Mouse (Mus musculus): ENCODE results near the gene Maea. TPM values are rescaled to one million over a fixed set of nuclear protein-coding genes. Genes with fewer than 3 reads are reported as not detected.

The Maea gene
- polyA plus RNA-seq, 1 experiment from 2014 or later: 132 TPM

DNA sequence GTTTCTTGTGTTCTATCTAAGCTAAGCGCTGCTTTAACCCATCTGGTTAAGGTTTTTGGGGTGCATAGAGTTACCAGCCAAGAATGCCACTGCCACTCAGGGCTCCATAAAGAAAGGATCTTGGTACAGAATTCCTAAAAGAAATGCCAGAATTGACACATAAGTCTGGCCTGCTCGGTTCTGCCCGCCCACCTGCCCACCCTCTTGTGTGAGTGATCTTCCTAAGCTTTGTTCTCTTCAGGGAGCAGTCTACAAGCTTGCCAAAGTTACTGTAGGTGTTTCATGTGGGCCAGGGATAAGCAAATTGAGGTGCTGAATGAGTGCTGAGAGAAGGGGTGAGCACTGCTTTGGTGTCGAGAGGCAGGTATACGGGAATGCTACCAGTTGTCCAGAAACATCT, 28.0 kb downstream of the Maea start:
- 96% methylated on average over 5 of the region's 5 CpGs for whole genome bisulfite sequencing
- no peak overlapping the region for H3K4me3 ChIP-seq

GRCm38 (mm10) chr5:33368651-33369050, 33.3 kb downstream of the Maea start:
- H3K4me2 ChIP-seq (replicated peaks): no peak overlapping the region
- H3K9ac ChIP-seq: no peak overlapping the region
- no peak overlapping the region for H3K4me3 ChIP-seq
- H3K27ac ChIP-seq: no peak overlapping the region
- no peak for ATAC-seq (ENCODE audit: insufficient number of reproducible peaks, insufficient read depth, low FRiP score, low TSS enrichment)
- 82% methylated on average over 4 of the region's 4 CpGs for WGBS
- no peaks in the 10 kb centered on the region for H3K4me1 ChIP-seq
- H3K9me3 ChIP-seq: no peaks in the 10 kb centered on the region
- peaks cover 95% of the 10 kb centered on the region for H3K36me3 ChIP-seq
- H3K27me3 ChIP-seq: no peaks in the 10 kb centered on the region

More for the DNA sequence above, 28.0 kb downstream of the Maea start:
- H3K4me1 ChIP-seq: no peaks in the 10 kb centered on the region
- no peak for ATAC-seq (ENCODE audit: insufficient number of reproducible peaks, insufficient read depth, low FRiP score, low TSS enrichment)
- H3K9ac ChIP-seq: no peak overlapping the region
- no peaks in the 10 kb centered on the region for H3K27me3 ChIP-seq
- H3K4me2 ChIP-seq (replicated peaks): no peak overlapping the region
- H3K9me3 ChIP-seq: no peaks in the 10 kb centered on the region
- peaks cover 93% of the 10 kb centered on the region for H3K36me3 ChIP-seq
- H3K27ac ChIP-seq: no peak overlapping the region

DNA sequence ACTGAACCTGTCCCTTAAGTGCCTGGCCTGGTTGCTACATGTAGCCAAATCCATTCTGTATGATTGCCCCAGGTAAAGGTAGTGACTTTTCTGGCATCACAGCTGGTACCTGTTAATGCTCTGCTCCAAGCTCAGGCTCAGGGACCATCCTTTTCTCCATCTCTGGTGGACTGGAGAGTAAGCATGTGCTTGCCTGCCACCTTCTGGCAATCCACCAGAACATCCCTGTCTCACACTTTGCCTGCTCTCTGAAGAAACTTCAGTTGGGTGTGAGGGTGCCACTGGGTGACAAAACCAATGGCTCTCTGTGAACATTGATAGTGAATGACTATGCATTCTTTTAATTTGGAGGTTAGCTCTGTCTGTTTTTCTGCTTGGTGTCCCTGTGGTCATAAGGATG, 35.8 kb downstream of the Maea start:
- H3K9ac ChIP-seq: no peak overlapping the region
- H3K4me1 ChIP-seq: no peaks in the 10 kb centered on the region
- ATAC-seq (ENCODE audit: insufficient number of reproducible peaks, insufficient read depth, low FRiP score, low TSS enrichment): no peak
- no peak overlapping the region for H3K4me2 ChIP-seq (replicated peaks)
- H3K36me3 ChIP-seq: peaks cover 75% of the 10 kb centered on the region
- no peak overlapping the region for H3K4me3 ChIP-seq
- no peak overlapping the region for H3K27ac ChIP-seq
- no peaks in the 10 kb centered on the region for H3K9me3 ChIP-seq
- no peaks in the 10 kb centered on the region for H3K27me3 ChIP-seq

GRCm38 (mm10) chr5:33371668-33372067, 36.4 kb downstream of the Maea start:
- no peak for ATAC-seq (ENCODE audit: insufficient number of reproducible peaks, insufficient read depth, low FRiP score, low TSS enrichment)
- Histone ChIP-seq H3K4me2 (replicated peaks) (no peak overlapping the region), H3K27me3 (no peaks in the 10 kb centered on the region), H3K4me1 (no peaks in the 10 kb centered on the region), H3K27ac (no peak overlapping the region), H3K9me3 (no peaks in the 10 kb centered on the region), H3K36me3 (peaks cover 70% of the 10 kb centered on the region), H3K9ac (no peak overlapping the region), H3K4me3 (no peak overlapping the region)
- WGBS: 91% methylated on average over 4 of the region's 4 CpGs

GRCm38 (mm10) chr5:33372331-33373038, 37.2 kb downstream of the Maea start:
- Histone ChIP-seq H3K36me3 (peaks cover 61% of the 10 kb centered on the region), H3K27ac (no peak overlapping the region), H3K9ac (no peak overlapping the region), H3K4me3 (no peak overlapping the region), H3K4me2 (replicated peaks) (no peak overlapping the region), H3K27me3 (no peaks in the 10 kb centered on the region), H3K4me1 (0 out of 2 replicates have a peak, but pooled peaks cover 1% of the 10 kb centered on the region), H3K9me3 (no peaks in the 10 kb centered on the region)
- no peak for ATAC-seq (ENCODE audit: insufficient number of reproducible peaks, insufficient read depth, low FRiP score, low TSS enrichment)
- WGBS: 84% methylated on average over 18 of the region's 18 CpGs

GRCm38 (mm10) chr5:33377176-33377575, 41.9 kb downstream of the Maea start:
- Histone ChIP-seq H3K4me2 (replicated peaks) (peak overlapping the region; percentile 82), H3K36me3 (peaks cover 29% of the 10 kb centered on the region), H3K27me3 (no peaks in the 10 kb centered on the region), H3K27ac (no peak overlapping the region; the same call in 1 of the 2 replicates), H3K9ac (peak overlapping the region; percentile 81; the same call in 1 of the 2 replicates), H3K4me3 (peak overlapping the region; percentile 65; the same call in 1 of the 2 replicates), H3K9me3 (no peaks in the 10 kb centered on the region), H3K4me1 (peaks cover 10% of the 10 kb centered on the region)
- WGBS: 57% methylated on average over 6 of the region's 6 CpGs
- no peak for ATAC-seq (ENCODE audit: insufficient number of reproducible peaks, insufficient read depth, low FRiP score, low TSS enrichment)

DNA sequence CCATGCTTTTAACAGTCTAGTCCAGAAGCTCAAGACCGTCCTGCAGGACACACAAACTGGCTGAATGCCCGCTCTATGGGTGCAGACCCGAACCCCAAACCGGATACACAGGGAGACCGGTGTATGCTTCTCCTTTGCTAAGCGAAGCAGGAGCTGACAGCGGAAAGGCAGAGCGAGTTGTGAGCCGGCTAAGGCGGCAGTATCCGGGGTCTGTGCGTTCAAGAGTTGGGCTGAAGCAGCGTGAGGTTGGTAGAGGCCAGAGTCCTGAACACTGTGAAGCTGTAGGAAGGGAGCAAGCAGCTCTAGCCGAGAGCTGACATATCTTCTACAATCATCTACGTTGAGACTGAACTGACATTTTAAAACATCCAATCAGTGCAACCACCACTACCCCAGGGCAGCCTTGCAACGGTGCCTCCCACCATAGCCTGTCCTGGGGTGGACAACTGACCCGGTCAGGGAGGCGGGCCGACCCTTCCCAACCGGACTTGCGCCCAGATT, 42.5 kb downstream of the Maea start:
- ATAC-seq (ENCODE audit: insufficient number of reproducible peaks, insufficient read depth, low FRiP score, low TSS enrichment): no peak; the same call in none of the 2 replicates
- 2% methylated on average over 21 of the region's 21 CpGs for WGBS
- peak overlapping the region; percentile 81 for H3K9ac ChIP-seq
- H3K36me3 ChIP-seq: peaks cover 22% of the 10 kb centered on the region
- H3K27ac ChIP-seq: peak overlapping the region; percentile 93
- H3K9me3 ChIP-seq: no peaks in the 10 kb centered on the region
- peak overlapping the region; percentile 65 for H3K4me3 ChIP-seq
- peak overlapping the region; percentile 82 for H3K4me2 ChIP-seq (replicated peaks)
- H3K4me1 ChIP-seq: peaks cover 10% of the 10 kb centered on the region
- no peaks in the 10 kb centered on the region for H3K27me3 ChIP-seq

DNA sequence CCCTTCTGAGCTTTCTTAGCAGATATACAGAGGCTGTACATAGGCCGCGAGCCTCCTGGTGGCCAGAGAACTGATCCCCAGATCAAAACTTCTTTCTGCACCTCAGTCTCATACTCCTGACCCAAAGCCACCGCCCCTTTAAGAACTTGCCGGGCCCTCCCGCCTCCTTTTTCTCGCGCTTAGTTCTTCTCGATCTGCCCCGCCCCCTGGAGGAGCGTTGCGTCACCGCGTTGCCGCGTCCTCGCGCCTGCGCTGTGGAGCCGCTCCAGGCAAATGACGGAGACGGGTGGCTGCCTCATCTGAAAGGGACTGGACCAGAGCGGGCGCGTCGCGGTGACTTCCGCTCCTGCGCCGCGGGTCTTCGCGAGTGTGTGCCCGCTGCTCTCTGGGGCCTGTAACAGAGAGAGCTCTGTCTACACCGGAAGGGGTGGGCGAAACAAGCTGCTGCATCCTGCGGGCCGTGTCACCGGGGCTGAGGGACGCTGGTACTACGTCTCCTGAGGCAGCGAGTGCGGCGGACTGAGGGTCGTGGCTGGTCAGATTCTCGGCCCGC, 43.1 kb downstream of the Maea start, which contains the start of gene Uvssa:
Uvssa (plus strand) TSS at position 248 of the 553 bp plus-strand sequence.
- under 1% methylated on average over 46 of the region's 46 CpGs for WGBS
- Histone ChIP-seq H3K4me1 (peaks cover 10% of the 10 kb centered on the region), H3K4me2 (replicated peaks) (peak within 1 kb of the TSS; percentile 82), H3K27me3 (no peaks in the 10 kb centered on the region), H3K9me3 (no peaks in the 10 kb centered on the region), H3K4me3 (peak within 1 kb of the TSS; percentile 65), H3K27ac (peak within 1 kb of the TSS; percentile 93), H3K36me3 (peaks cover 17% of the 10 kb centered on the region), H3K9ac (peak within 1 kb of the TSS; percentile 81)
- peak; percentile 97 for ATAC-seq (ENCODE audit: insufficient number of reproducible peaks, insufficient read depth, low FRiP score, low TSS enrichment)

DNA sequence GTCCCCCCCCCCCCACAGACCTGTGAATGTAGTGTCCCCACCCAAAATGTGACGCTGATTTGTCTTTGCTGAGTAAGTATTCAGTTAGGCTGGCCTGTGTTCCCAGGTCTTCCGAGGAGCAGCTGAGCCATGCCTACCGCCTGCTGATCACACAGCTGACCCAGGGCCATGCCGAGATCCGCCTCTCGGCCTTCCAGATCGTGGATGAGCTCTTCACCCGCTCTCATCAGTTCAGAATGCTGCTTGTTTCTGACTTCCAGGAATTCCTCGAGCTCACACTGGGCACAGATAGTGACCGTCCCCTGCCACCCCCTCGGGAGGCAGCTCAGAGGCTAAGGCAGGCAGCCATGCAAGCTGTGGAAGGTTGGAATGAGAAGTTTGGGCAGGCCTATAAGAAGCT, 52.2 kb downstream of the Maea start:
- H3K27ac ChIP-seq: no peak overlapping the region
- peaks cover 32% of the 10 kb centered on the region for H3K36me3 ChIP-seq
- no peak overlapping the region for H3K4me2 ChIP-seq (replicated peaks)
- 85% methylated on average over 11 of the region's 11 CpGs for WGBS
- H3K4me3 ChIP-seq: no peak overlapping the region
- H3K9me3 ChIP-seq: no peaks in the 10 kb centered on the region
- H3K9ac ChIP-seq: no peak overlapping the region
- H3K27me3 ChIP-seq: no peaks in the 10 kb centered on the region
- ATAC-seq (ENCODE audit: insufficient number of reproducible peaks, insufficient read depth, low FRiP score, low TSS enrichment): no peak
- no peaks in the 10 kb centered on the region for H3K4me1 ChIP-seq

DNA sequence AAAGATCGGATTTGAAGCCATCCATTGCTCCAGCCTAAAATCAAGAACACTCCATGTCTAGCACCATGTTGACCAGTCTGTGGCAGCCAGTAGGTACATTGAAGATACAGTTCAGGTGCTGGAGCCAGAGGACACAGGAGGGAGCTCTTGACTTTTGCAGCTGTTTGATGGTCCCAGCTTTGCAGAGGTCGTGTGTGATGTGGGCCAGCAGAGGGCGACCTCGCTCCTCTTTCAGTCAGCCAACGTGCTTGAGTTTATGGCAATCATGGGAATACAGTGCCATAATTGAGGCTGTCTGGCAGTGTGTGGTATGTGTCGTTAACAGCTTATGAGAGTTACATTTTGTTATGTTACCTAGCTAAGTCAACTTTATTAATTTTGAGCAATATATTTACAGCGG, 58.5 kb downstream of the Maea start:
- no peaks in the 10 kb centered on the region for H3K4me1 ChIP-seq
- no peak overlapping the region for H3K4me2 ChIP-seq (replicated peaks)
- peaks cover 29% of the 10 kb centered on the region for H3K36me3 ChIP-seq
- H3K9me3 ChIP-seq: no peaks in the 10 kb centered on the region
- no peak overlapping the region for H3K9ac ChIP-seq
- WGBS: 16% methylated on average over 7 of the region's 7 CpGs
- no peak overlapping the region for H3K27ac ChIP-seq
- ATAC-seq (ENCODE audit: insufficient number of reproducible peaks, insufficient read depth, low FRiP score, low TSS enrichment): 0 out of 2 replicates have a peak, but pooled peaks have one; percentile 52
- no peaks in the 10 kb centered on the region for H3K27me3 ChIP-seq
- no peak overlapping the region for H3K4me3 ChIP-seq

GRCm38 (mm10) chr5:33395693-33396092, 60.4 kb downstream of the Maea start:
- no peaks in the 10 kb centered on the region for H3K4me1 ChIP-seq
- H3K9ac ChIP-seq: no peak overlapping the region
- no peak overlapping the region for H3K4me3 ChIP-seq
- no peak overlapping the region for H3K27ac ChIP-seq
- no peak for ATAC-seq (ENCODE audit: insufficient number of reproducible peaks, insufficient read depth, low FRiP score, low TSS enrichment)
- H3K9me3 ChIP-seq: no peaks in the 10 kb centered on the region
- peaks cover 17% of the 10 kb centered on the region; the same call in 1 of the 2 replicates for H3K36me3 ChIP-seq
- H3K27me3 ChIP-seq: no peaks in the 10 kb centered on the region
- WGBS: 92% methylated on average over 11 of the region's 11 CpGs
- no peak overlapping the region for H3K4me2 ChIP-seq (replicated peaks)

- Histone ChIP-seq H3K4me3 (no peak overlapping the region), H3K4me2 (replicated peaks) (no peak overlapping the region), H3K4me1 (no peaks in the 10 kb centered on the region), H3K9me3 (no peaks in the 10 kb centered on the region), H3K9ac (no peak overlapping the region), H3K27ac (no peak overlapping the region), H3K27me3 (no peaks in the 10 kb centered on the region), H3K36me3 (peaks cover 11% of the 10 kb centered on the region; the same call in 1 of the 2 replicates)
- WGBS: 88% methylated on average over 7 of the region's 7 CpGs
- no peak for ATAC-seq (ENCODE audit: insufficient number of reproducible peaks, insufficient read depth, low FRiP score, low TSS enrichment)
These were observed 61.5 kb downstream of the Maea start for GRCm38 (mm10) chr5:33396828-33397227.
